Mouse (Mus musculus) kidney, postnatal 0 days (tissue): ENCODE measurements at regions not wholly inside any gene's neighbourhood (a gene's known extent, or its start where the extent isn't known, plus 50 kb on each side); places are given as distances from the start of the nearest gene placed in this dataset.
"Not testable (repeated sequence)": the region's sequence is repeated elsewhere in the genome, so short reads cannot be mapped to it uniquely, and the experiment has no call there.

ENCODE experiments used
- ATAC-seq: fragments of 200-750 bp; cut with Nextera tagmentation; replicated peaks from 2 replicates; pipeline ENCODE4 v1.8.0; 2017; ENCODE audit warnings: low read depth, moderate number of reproducible peaks, moderate TSS enrichment, moderate library complexity; ENCODE audit not compliant: low FRiP score
- DNase-seq: peaks from one replicate; pipeline ENCODE4 v3.0.0-alpha.2; 2016; ENCODE audit warnings: low spot score
- H3K27ac ChIP-seq: fragments of 300-500 bp; sonication (generic); 2 replicates; pipeline ENCODE4 v1.5.1; 2014; ENCODE audit warnings: mild to moderate bottlenecking
- H3K27me3 ChIP-seq: fragments of 300-500 bp; sonication (generic); 2 replicates; pipeline ENCODE4 v1.6.1; 2014; ENCODE audit warnings: low read length, mixed read lengths; ENCODE audit not compliant: insufficient read depth
- H3K36me3 ChIP-seq: fragments of 300-500 bp; sonication (generic); 2 replicates; pipeline ENCODE4 v1.6.1; 2014; ENCODE audit warnings: low read length, mixed read lengths; ENCODE audit not compliant: insufficient read depth
- H3K4me1 ChIP-seq: fragments of 300-500 bp; sonication (generic); replicated peaks from 2 replicates; pipeline ENCODE4 v1.6.1; 2014; ENCODE audit warnings: antibody characterized with exemption, low read length, mixed read lengths; ENCODE audit not compliant: insufficient read depth
- H3K4me2 ChIP-seq: fragments of 300-500 bp; sonication (generic); 2 replicates; pipeline ENCODE4 v1.6.1; 2014; ENCODE audit warnings: mild to moderate bottlenecking, low read length, moderate library complexity, mixed read lengths
- H3K4me3 ChIP-seq: fragments of 300-500 bp; sonication (generic); replicated peaks from 2 replicates; pipeline ENCODE4 v1.5.1; 2014; ENCODE audit warnings: low read depth, low read length
- H3K9ac ChIP-seq: fragments of 300-500 bp; sonication (generic); 2 replicates; pipeline ENCODE4 v1.6.1; 2014; ENCODE audit warnings: low read depth, low read length
- H3K9me3 ChIP-seq: fragments of 300-500 bp; sonication (generic); replicated peaks from 2 replicates; pipeline ENCODE4 v1.6.1; 2016; ENCODE audit warnings: low read length, inconsistent platforms, mixed read lengths
- CTCF ChIP-seq: IDR thresholded peaks from 2 replicates; pipeline ENCODE4 v1.5.1; 2016; ENCODE audit warnings: antibody characterized with exemption, low read depth, mild to moderate bottlenecking, moderate library complexity
- WGBS: fragments of 180-500 bp; shearing (Covaris S2); extraction: QIAGEN DNeasy Blood & Tissue Kit; methylation state at CpG from one replicate; pipeline ENCODE4 v1.1.7; 2014; 5-methylcytosine and 5-hydroxymethylcytosine counted together

DNA sequence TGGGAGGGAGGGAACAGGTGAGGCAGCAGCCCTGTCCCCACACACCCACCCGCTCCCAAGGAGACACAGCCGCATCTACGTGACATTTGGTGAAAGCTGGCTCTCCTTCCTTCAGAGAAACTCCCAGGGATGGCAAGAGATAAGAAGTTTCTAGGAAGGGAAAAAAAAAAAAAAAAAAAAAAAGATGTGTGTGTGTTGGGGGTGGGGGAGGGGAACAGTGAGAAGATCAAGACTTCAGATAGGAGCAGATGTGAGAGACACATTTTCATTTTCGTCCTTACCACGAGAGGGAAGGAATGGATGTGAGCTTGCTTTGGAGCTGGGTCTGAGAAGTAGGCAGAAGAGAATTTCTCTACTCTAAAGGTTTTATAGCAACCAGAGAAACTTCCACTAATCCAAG, 91.4 kb downstream of the Cd24a start:
- Histone ChIP-seq H3K9me3 (no peaks in the 10 kb centered on the region), H3K9ac (no peak overlapping the region), H3K36me3 (no peaks in the 10 kb centered on the region), H3K27ac (no peak overlapping the region), H3K4me1 (no peaks in the 10 kb centered on the region), H3K4me3 (no peak overlapping the region), H3K4me2 (no peak overlapping the region), H3K27me3 (no peaks in the 10 kb centered on the region)
- DNase-seq (no peak), ATAC-seq (no peak)
- 68% methylated on average over 5 of the region's 5 CpGs for WGBS
- TF ChIP-seq CTCF, result no peak

DNA sequence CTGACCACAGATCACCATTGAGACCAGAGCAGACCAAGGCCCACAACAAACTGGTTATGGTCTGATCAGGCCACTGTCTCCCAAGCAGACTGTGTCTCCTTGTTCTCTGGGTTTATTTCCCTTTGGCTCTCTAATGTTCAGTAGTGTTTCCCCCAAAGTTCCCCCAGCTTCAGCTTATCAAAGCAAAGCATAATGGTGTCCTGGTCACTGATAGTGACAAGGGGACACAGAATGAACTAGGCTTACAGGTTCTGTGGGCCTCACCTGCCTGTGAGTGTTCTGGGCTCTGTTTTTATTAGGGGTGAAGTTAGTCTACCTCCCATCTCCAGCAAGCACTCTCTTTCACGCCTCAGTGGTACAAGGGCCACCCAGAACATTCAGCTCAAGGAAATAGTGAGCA, 92.7 kb downstream of the Cd24a start:
- no peak overlapping the region for H3K4me3 ChIP-seq
- H3K27ac ChIP-seq, result no peak overlapping the region
- H3K9ac ChIP-seq, result no peak overlapping the region
- H3K36me3 ChIP-seq, result no peaks in the 10 kb centered on the region
- no peak for DNase-seq
- no peak for TF ChIP-seq CTCF
- H3K27me3 ChIP-seq, result no peaks in the 10 kb centered on the region
- no peaks in the 10 kb centered on the region for H3K4me1 ChIP-seq
- no peaks in the 10 kb centered on the region for H3K9me3 ChIP-seq
- no peak for ATAC-seq
- WGBS, result 66% methylated on average over 1 of the region's 1 CpGs
- H3K4me2 ChIP-seq, result no peak overlapping the region

DNA sequence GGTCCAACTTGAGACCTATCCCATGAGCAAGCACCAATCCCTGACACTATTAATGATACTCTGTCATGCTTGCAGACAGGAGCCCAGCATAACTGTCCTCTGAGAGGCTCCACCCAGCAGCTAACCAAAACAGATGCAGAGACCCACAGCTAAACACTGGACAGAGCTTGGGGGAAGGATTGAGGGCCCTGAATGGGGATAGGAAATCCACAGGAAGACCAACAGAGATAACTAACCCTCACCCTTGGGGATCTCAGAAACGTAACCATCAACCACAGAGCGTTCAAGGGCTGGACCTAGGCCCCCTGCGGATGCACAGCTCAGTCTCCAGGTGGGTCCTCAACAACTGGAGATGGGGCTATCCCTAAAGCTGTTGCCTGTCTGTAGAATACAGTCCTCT, 93.7 kb downstream of the Cd24a start:
- Histone ChIP-seq H3K4me2 (no peak overlapping the region), H3K27ac (peak overlapping the region; percentile 25; the same call in 1 of the 2 replicates), H3K9ac (no peak overlapping the region), H3K36me3 (no peaks in the 10 kb centered on the region), H3K4me3 (no peak overlapping the region), H3K4me1 (no peaks in the 10 kb centered on the region), H3K9me3 (no peaks in the 10 kb centered on the region), H3K27me3 (no peaks in the 10 kb centered on the region)
- 80% methylated on average over 3 of the region's 3 CpGs for WGBS
- ATAC-seq (no peak), DNase-seq (no peak)
- no peak for TF ChIP-seq CTCF

DNA sequence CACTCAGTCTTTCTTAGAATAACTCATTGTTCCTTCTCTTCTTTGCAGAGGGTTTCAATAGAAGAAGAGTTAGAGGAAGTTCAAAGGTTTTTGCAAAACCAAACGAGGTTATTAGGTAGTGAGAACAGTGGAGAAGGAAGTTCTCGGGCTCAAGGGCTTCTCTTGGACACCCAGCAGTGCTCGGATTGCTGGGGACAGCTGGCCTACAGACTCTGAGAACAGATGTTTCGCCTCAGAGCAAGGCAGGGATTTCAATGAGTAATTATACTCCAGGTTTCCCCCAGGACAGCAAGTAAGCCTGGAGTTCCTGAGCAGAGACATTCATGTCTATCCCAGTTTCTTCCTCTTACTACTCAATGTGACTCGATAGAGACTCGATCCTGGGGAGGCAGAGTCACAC, 94.4 kb downstream of the Cd24a start:
- Histone ChIP-seq H3K9me3 (no peaks in the 10 kb centered on the region), H3K9ac (no peak overlapping the region), H3K27me3 (no peaks in the 10 kb centered on the region), H3K4me2 (no peak overlapping the region), H3K4me3 (no peak overlapping the region), H3K4me1 (no peaks in the 10 kb centered on the region), H3K27ac (peak overlapping the region; percentile 72), H3K36me3 (no peaks in the 10 kb centered on the region)
- TF ChIP-seq CTCF, result no peak
- ATAC-seq (no peak), DNase-seq (peak; percentile 63)
- 30% methylated on average over 6 of the region's 6 CpGs for WGBS

DNA sequence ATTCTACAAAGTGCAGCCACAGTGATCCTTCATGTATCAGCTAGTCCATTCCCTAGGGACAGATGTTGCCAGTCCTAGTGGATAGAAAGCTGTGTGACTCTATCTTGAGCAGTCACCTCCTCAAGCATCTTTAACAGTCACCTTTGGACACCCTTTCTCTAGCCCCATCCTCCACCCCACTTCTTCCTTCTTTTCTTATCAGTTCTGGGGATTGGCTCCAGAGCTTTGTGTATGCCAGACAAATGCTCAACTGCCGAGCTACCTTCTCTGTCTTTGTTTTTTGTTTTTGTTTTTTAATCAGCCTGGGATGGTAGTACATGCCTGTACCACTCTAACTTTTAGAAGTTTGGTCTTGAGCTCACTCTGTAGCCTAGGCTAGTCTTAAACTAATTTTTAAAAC, 96.7 kb downstream of the Cd24a start:
- no peak for TF ChIP-seq CTCF
- ATAC-seq, result no peak

DNA sequence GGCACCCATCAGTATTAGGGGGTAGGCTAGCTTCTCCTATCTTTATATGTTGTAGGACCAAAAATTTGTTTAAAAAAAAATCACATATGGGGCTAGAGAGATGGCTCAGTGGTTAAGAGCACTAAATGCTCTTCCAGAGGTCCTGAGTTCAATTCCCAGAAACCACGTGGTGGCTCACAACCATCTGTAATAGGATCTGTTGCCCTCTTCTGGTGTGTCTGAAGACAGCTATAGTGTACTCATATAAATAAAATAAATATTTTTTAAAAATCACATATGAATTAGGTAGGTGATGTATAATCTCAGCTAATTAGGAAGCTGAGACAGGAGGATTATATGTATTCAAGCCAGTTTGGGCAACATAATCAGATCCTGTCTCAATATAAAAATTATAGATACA, 97.4 kb downstream of the Cd24a start:
- H3K36me3 ChIP-seq, DNase-seq, ATAC-seq, H3K4me1 ChIP-seq, H3K4me3 ChIP-seq, H3K9me3 ChIP-seq, H3K27ac ChIP-seq, H3K9ac ChIP-seq, H3K4me2 ChIP-seq, H3K27me3 ChIP-seq: not testable (repeated sequence)
- WGBS, result 66% methylated on average over 1 of the region's 1 CpGs

More for the DNA sequence above, 96.7 kb downstream of the Cd24a start:
- H3K36me3 ChIP-seq, result no peaks in the 10 kb centered on the region
- 83% methylated on average over 1 of the region's 1 CpGs for WGBS
- no peaks in the 10 kb centered on the region for H3K9me3 ChIP-seq
- DNase-seq, result no peak
- H3K4me1 ChIP-seq, result no peaks in the 10 kb centered on the region
- H3K27me3 ChIP-seq, result no peaks in the 10 kb centered on the region
- H3K4me2 ChIP-seq, result no peak overlapping the region
- no peak overlapping the region for H3K27ac ChIP-seq
- no peak overlapping the region for H3K4me3 ChIP-seq
- H3K9ac ChIP-seq, result no peak overlapping the region

DNA sequence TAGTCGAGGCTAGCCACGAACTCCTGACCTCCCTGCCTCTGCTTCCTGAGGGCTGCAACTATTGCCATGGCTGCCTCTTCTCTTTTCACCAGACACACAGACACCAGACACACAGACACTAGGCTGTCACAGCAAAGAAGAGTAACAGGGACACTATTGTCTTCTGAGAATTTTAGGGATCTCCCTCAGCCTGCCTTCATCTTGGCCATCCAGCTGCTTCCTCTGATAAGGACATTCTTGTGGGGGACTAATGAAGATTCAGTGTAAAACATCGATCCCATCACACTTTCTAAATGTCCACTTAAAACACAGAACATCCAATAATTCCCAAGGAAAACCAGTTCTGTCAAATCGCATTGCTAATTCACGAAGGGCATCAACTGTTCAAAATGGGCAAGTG, 98.2 kb downstream of the Cd24a start:
- no peak overlapping the region for H3K4me3 ChIP-seq
- H3K36me3 ChIP-seq, result no peaks in the 10 kb centered on the region
- no peak overlapping the region for H3K4me2 ChIP-seq
- H3K4me1 ChIP-seq, result no peaks in the 10 kb centered on the region
- no peaks in the 10 kb centered on the region for H3K9me3 ChIP-seq
- DNase-seq, result no peak
- WGBS, result 82% methylated on average over 5 of the region's 5 CpGs
- no peaks in the 10 kb centered on the region for H3K27me3 ChIP-seq
- no peak overlapping the region for H3K9ac ChIP-seq
- no peak for TF ChIP-seq CTCF
- no peak for ATAC-seq
- no peak overlapping the region for H3K27ac ChIP-seq
